Mouse (Mus musculus) gastrocnemius, adult 18-20 months (tissue): ENCODE data around the gene Nmnat1. TPM values are rescaled to one million over a fixed set of nuclear protein-coding genes. Genes with fewer than 3 reads are reported as not detected.

Experiments
- DNase-seq: peaks from one replicate; pipeline ENCODE4 v3.0.0; 2021; ENCODE audit warnings: low spot score
- long read RNA-seq, 2 experiments: library from polyadenylated mRNA; stranded (forward); transcript quantifications; one replicate each; pipeline ENCODE4 v2.0.0; 2021
- total RNA-seq, 2 experiments: library from RNA; stranded (reverse); gene quantifications; 2 replicates each; pipeline ENCODE4 v1.2.3; 2021

Nmnat1 gene
- 10 to 100 TPM; 33.1 to 33.5 TPM for total RNA-seq
- long read RNA-seq, experiment 1, transcript Nmnat1-201 (5 exons, 1,238 nt), result major isoform, 27 of 31 reads
- long read RNA-seq, experiment 1, partial matches to known transcripts, result 1 of 31 reads
- long read RNA-seq, experiment 1, other reads (novel, unspliced or antisense), result 1 of 31 reads
- long read RNA-seq, experiment 2, transcript Nmnat1-201 (5 exons, 1,238 nt), result major isoform, 23 of 30 reads
- long read RNA-seq, experiment 2, partial matches to known transcripts, result 0 of 30 reads
- long read RNA-seq, experiment 2, other reads (novel, unspliced or antisense), result 3 of 30 reads

GRCm38 (mm10) chr4:149485053-149485824, at the start of gene Nmnat1, which contains the start of gene Lzic:
Nmnat1 (minus strand) TSS chr4:149485202.
Lzic (plus strand) TSS chr4:149485229.
- peak; percentile 94 for DNase-seq

GRCm38 (mm10) chr4:149529691-149530090, 44.7 kb upstream of the Nmnat1 start:
- no peak for DNase-seq

- no peak for DNase-seq
Measured at GRCm38 (mm10) chr4:149527621-149528354, 42.8 kb upstream of the Nmnat1 start.

GRCm38 (mm10) chr4:149526330-149526729, 41.3 kb upstream of the Nmnat1 start:
- DNase-seq, result peak; percentile 41

- no peak for DNase-seq
Measured at GRCm38 (mm10) chr4:149525811-149526210, 40.8 kb upstream of the Nmnat1 start.

GRCm38 (mm10) chr4:149525170-149525569, 40.2 kb upstream of the Nmnat1 start:
- no peak for DNase-seq

- DNase-seq, result no peak
Measured at GRCm38 (mm10) chr4:149523961-149524360, 39.0 kb upstream of the Nmnat1 start.

GRCm38 (mm10) chr4:149521258-149521657, 36.3 kb upstream of the Nmnat1 start:
- DNase-seq, result peak; percentile 34

GRCm38 (mm10) chr4:149518351-149519220, 33.6 kb upstream of the Nmnat1 start:
- no peak for DNase-seq

- peak; percentile 98 for DNase-seq
Measured at GRCm38 (mm10) chr4:149517868-149518340, 32.9 kb upstream of the Nmnat1 start, which contains the start of gene Ctnnbip1. Ctnnbip1 (plus strand) TSS chr4:149518236.

- DNase-seq, result no peak
Measured at GRCm38 (mm10) chr4:149515706-149516105, 30.7 kb upstream of the Nmnat1 start.

- no peak for DNase-seq
Measured at GRCm38 (mm10) chr4:149512072-149512471, 27.1 kb upstream of the Nmnat1 start.

GRCm38 (mm10) chr4:149511221-149511646, 26.2 kb upstream of the Nmnat1 start:
- DNase-seq, result no peak

- no peak for DNase-seq
Measured at GRCm38 (mm10) chr4:149506904-149507303, 21.9 kb upstream of the Nmnat1 start.

- no peak for DNase-seq
Measured at GRCm38 (mm10) chr4:149505261-149505967, 20.4 kb upstream of the Nmnat1 start.

- DNase-seq, result no peak
Measured at GRCm38 (mm10) chr4:149504858-149505257, 19.9 kb upstream of the Nmnat1 start.

GRCm38 (mm10) chr4:149504363-149504762, 19.4 kb upstream of the Nmnat1 start:
- DNase-seq, result no peak

- no peak for DNase-seq
Measured at GRCm38 (mm10) chr4:149499790-149500189, 14.8 kb upstream of the Nmnat1 start.

- no peak for DNase-seq
Measured at GRCm38 (mm10) chr4:149498901-149499300, 13.9 kb upstream of the Nmnat1 start.

- DNase-seq, result no peak
Measured at GRCm38 (mm10) chr4:149496612-149497011, 11.6 kb upstream of the Nmnat1 start.
